Mouse (Mus musculus) kidney, embryonic 14.5 days (tissue): ENCODE measurements around the gene Hipk2. TPM values are rescaled to one million over a fixed set of nuclear protein-coding genes. Genes with fewer than 3 reads are reported as not detected.
A peak's percentile ranks its signal among the peaks of the same experiment; 100 is the strongest.

Source experiments
- ATAC-seq: fragments of 200-750 bp; cut with Nextera tagmentation; 2 replicates; pipeline ENCODE4 v1.8.0; 2017; ENCODE audit warnings: moderate number of reproducible peaks, mild to moderate bottlenecking, moderate TSS enrichment, moderate library complexity; ENCODE audit not compliant: low FRiP score, low TSS enrichment
- H3K27ac ChIP-seq: fragments of 300-500 bp; sonication (generic); 2 replicates; pipeline ENCODE4 v1.5.1; 2014; ENCODE audit warnings: low read depth, mild to moderate bottlenecking, low read length, moderate library complexity, mixed read lengths
- H3K27me3 ChIP-seq: fragments of 300-500 bp; sonication (generic); 2 replicates; pipeline ENCODE4 v1.6.1; 2014; ENCODE audit warnings: mild to moderate bottlenecking, low read length; ENCODE audit not compliant: control insufficient read depth, insufficient read depth
- H3K36me3 ChIP-seq: fragments of 300-500 bp; sonication (generic); 2 replicates; pipeline ENCODE4 v1.6.1; 2014; ENCODE audit warnings: low read length, mixed read lengths; ENCODE audit not compliant: control insufficient read depth, insufficient read depth
- H3K4me1 ChIP-seq: fragments of 300-500 bp; sonication (generic); 2 replicates; pipeline ENCODE4 v1.6.1; 2014; ENCODE audit warnings: low read length, mixed read lengths; ENCODE audit not compliant: control insufficient read depth, insufficient read depth
- H3K4me2 ChIP-seq: fragments of 300-500 bp; sonication (generic); replicated peaks from 2 replicates; pipeline ENCODE4 v1.6.1; 2014; ENCODE audit warnings: low read depth, mild to moderate bottlenecking, low read length
- H3K4me3 ChIP-seq: fragments of 300-500 bp; sonication (generic); 2 replicates; pipeline ENCODE4 v1.5.1; 2014; ENCODE audit warnings: mild to moderate bottlenecking, low read length
- H3K9ac ChIP-seq: fragments of 300-500 bp; sonication (generic); 2 replicates; pipeline ENCODE4 v1.6.1; 2014; ENCODE audit warnings: low read depth, mild to moderate bottlenecking, low read length, moderate library complexity
- H3K9me3 ChIP-seq: fragments of 300-500 bp; sonication (generic); 2 replicates; pipeline ENCODE4 v1.6.1; 2016; ENCODE audit warnings: low read length; ENCODE audit not compliant: control insufficient read depth
- WGBS: fragments of 180-500 bp; shearing (Covaris S2); extraction: QIAGEN DNeasy Blood & Tissue Kit; methylation state at CpG from one replicate; pipeline ENCODE4 v1.1.7; 2014; 5-methylcytosine and 5-hydroxymethylcytosine counted together
- polyA plus RNA-seq: library from polyadenylated mRNA; unstranded; fragments of >200 nt; fragmentation: Nextera tagmentation; extraction: Ambion mirVana; gene quantifications from 2 replicates; pipeline ENCODE4 v1.2.1, GENCODE M21; 2014

Hipk2 gene
- polyA plus RNA-seq, 1 experiment from 2014 or later: 33.6 TPM

DNA sequence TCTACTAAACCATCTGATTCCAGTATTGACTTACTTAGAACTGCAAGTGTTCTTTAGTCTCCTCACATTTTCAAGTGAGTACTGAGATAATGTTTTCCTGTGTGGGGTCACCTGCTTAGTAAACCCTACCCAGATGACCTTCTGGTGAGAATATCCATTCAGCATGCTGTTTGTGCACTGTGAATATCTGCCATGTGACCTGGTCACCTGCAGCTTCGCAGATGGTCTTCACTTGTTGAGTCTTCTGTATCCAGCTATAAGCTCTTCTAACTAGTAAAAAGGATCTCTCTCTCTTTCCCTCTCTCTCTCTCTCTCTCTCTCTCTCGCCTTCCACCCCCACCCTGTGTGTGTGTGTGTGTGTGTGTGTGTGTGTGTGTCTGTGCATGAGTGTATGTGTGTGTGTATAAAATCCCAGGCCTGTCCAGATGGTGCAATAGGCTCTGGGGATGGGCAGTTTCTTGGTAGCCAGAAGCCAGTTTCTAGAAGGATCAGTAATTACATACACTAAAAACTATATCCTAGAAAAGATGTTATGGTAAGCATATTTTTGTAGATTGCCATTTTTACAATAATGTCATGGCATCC lies 99.9 kb downstream of the Hipk2 start:
- no peak overlapping the region for H3K4me3 ChIP-seq
- WGBS: 97% methylated on average over 2 of the region's 2 CpGs

DNA sequence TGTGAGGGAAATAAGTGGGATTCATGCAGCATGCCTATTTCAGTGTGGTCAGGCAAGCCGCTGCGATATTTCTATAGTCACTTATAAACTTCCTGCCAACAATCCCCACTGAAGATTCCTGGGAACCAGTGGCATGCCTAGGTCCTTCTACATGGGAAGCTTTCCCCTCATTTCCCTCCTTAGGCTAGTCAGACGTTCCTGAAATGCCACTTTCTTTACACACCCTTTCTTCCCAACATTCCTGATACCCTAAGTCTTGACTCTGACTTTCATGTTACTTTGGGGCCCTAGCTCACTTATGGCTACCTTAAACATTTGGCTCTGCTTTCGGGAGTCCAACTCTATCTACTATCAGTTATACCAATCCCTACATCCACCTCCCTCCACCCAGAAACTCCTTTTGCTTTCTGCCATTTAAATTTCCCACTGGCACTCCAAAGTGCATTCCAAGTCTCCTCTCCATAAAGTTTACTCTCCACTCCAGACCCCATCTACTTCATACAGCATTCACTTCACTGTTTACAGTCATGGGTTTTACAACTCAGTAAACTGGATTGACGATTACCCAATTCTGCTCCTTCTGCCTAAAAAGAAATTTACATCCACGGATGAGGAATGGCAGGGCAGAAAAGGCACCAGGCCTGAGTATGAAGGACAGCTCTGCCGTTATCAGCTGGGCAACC lies 103.0 kb downstream of the Hipk2 start:
- Histone ChIP-seq H3K9ac (no peak overlapping the region), H3K27me3 (no peaks in the 10 kb centered on the region), H3K4me1 (peaks cover 5% of the 10 kb centered on the region; the same call in 1 of the 2 replicates), H3K27ac (no peak overlapping the region), H3K36me3 (no peaks in the 10 kb centered on the region; the same call in 1 of the 2 replicates), H3K4me3 (no peak overlapping the region), H3K4me2 (no peak overlapping the region), H3K9me3 (no peaks in the 10 kb centered on the region)
- ATAC-seq: no peak
- WGBS: 81% methylated on average over 7 of the region's 7 CpGs

More for the DNA sequence above, 99.9 kb downstream of the Hipk2 start:
- H3K4me2 ChIP-seq: no peak overlapping the region
- no peak overlapping the region for H3K9ac ChIP-seq
- H3K9me3 ChIP-seq: no peaks in the 10 kb centered on the region
- H3K36me3 ChIP-seq: no peaks in the 10 kb centered on the region; the same call in 1 of the 2 replicates
- ATAC-seq: no peak
- H3K4me1 ChIP-seq: peaks cover 4% of the 10 kb centered on the region; the same call in 1 of the 2 replicates
- H3K27ac ChIP-seq: no peak overlapping the region
- no peaks in the 10 kb centered on the region for H3K27me3 ChIP-seq

DNA sequence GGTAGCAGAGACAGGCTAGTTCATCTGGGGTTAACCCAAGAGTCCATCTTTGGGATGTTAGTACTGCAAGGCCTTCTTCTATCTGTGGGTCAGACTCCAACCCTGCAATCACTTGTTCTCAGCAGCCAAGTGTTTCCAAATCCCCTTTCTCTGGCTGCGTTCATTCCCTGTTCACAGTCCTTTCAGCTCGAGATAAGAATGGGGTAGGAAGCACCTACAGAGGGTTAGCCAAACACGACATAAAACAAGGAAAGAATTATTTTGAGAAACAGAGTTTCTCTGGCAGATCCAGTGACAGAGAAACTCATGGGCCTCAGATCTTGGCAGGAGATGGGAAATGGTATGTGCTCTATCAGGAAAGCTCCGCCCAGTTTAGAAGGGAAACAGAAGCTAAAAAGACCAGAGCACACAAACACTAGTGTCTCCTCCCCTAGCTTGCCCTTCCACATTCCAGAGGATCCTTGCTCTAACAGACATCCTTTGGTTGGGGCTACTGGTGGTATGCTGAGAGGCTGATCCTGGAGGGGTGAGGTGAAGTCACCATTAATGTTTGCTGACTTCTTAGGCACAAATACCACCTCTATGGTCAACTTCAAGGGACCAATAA lies 104.8 kb downstream of the Hipk2 start:
- 79% methylated on average over 4 of the region's 4 CpGs for WGBS
- Histone ChIP-seq H3K4me2 (no peak overlapping the region), H3K9ac (no peak overlapping the region), H3K4me1 (peaks cover 5% of the 10 kb centered on the region; the same call in 1 of the 2 replicates), H3K9me3 (no peaks in the 10 kb centered on the region), H3K27ac (peak overlapping the region; percentile 27; the same call in 1 of the 2 replicates), H3K4me3 (no peak overlapping the region), H3K36me3 (peaks cover 8% of the 10 kb centered on the region; the same call in 1 of the 2 replicates), H3K27me3 (no peaks in the 10 kb centered on the region)
- ATAC-seq: no peak

DNA sequence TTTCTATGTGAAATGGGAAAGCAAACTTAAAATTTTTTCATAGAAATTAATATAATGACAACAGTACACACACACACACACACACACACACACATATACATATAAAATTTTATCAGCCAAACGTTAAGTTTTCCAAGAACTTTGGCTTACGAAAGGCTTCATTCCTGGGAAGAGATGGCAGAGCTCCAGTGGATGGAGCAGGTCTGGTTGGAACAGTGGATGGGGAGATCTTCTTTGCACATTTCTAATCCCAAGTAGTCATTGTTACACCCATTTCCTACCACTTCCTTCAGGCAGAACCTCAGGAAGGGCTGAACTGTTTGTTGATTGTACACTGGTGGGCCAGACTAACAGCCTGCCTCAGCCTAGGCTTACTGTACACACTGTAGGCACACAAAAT lies 106.3 kb downstream of the Hipk2 start:
- Histone ChIP-seq H3K9ac (no peak overlapping the region), H3K4me1 (peaks cover 5% of the 10 kb centered on the region; the same call in 1 of the 2 replicates), H3K36me3 (peaks cover 8% of the 10 kb centered on the region; the same call in 1 of the 2 replicates), H3K27me3 (no peaks in the 10 kb centered on the region), H3K27ac (no peak overlapping the region), H3K4me2 (no peak overlapping the region), H3K4me3 (no peak overlapping the region), H3K9me3 (no peaks in the 10 kb centered on the region)
- WGBS: 93% methylated on average over 2 of the region's 2 CpGs
- no peak for ATAC-seq

GRCm38 (mm10) chr6:38762588-38763265 lies 113.2 kb downstream of the Hipk2 start:
- Histone ChIP-seq H3K9ac (no peak overlapping the region), H3K36me3 (peaks cover 8% of the 10 kb centered on the region; the same call in 1 of the 2 replicates), H3K27me3 (no peaks in the 10 kb centered on the region), H3K4me2 (no peak overlapping the region), H3K27ac (no peak overlapping the region), H3K4me3 (no peak overlapping the region), H3K9me3 (no peaks in the 10 kb centered on the region), H3K4me1 (peaks cover 10% of the 10 kb centered on the region; the same call in 1 of the 2 replicates)
- 61% methylated on average over 6 of the region's 6 CpGs for WGBS
- ATAC-seq: no peak

DNA sequence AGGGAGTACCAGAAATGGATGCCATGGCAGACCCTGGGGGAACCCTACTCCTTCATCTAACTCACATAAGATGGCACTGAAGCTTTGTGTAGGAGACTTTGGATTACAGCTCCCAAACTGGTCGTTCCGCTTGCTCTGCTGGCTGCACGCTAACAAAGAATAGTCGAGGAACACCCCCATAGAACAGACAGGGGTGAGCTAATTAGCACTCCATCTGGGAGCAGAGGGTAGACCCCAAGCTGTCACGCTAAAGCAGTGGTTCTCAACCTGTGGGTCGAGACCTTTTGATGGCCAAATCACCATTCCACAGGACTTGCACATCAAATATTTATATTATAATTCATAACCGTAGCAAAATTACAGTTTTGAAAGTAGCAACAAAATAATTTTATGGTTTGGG lies 114.0 kb downstream of the Hipk2 start:
- H3K27ac ChIP-seq: peak overlapping the region; percentile 48; the same call in 1 of the 2 replicates
- peaks cover 10% of the 10 kb centered on the region; the same call in 1 of the 2 replicates for H3K4me1 ChIP-seq
- no peak overlapping the region for H3K4me3 ChIP-seq
- H3K9ac ChIP-seq: no peak overlapping the region
- no peaks in the 10 kb centered on the region for H3K27me3 ChIP-seq
- peaks cover 7% of the 10 kb centered on the region; the same call in 1 of the 2 replicates for H3K36me3 ChIP-seq
- WGBS: 87% methylated on average over 7 of the region's 7 CpGs
- ATAC-seq: no peak
- no peak overlapping the region for H3K4me2 ChIP-seq
- no peaks in the 10 kb centered on the region for H3K9me3 ChIP-seq

DNA sequence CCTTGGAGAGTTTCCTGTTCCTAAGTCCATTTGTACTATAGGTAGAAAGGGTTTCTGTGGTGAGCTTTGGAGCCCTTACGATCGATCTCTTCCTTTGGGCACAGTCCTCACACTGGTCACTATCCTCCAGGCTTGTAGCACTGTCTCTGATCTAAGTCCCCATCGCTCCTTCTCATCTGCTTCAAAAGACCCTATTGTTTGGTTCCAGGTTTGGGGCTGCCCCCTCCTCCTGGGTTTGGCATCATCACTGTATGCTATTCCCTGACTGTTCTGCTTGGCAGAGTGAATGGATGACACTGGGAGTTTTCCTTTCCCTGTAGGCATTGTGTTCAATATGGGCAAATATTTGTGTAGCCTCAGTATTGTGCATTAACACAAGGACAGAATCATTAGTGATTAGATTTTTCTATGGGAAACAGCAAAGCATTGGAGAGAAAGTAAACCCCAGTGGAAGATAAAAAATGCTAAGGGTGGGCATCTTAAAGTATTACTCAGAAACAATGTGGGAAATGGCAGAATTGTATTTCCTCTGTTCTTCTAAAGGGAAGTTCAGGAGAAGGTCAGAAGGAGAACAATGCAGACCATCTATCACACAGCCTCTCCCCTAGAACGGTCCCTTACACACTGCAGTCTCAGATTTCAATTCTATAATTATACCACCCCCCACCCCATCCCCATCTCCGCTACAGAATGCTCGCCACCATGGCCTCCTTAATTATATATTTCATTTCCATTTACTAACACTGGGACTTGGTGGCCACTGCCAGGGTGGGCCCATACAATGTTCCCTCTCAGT lies 114.9 kb downstream of the Hipk2 start:
- WGBS: 54% methylated on average over 6 of the region's 6 CpGs

DNA sequence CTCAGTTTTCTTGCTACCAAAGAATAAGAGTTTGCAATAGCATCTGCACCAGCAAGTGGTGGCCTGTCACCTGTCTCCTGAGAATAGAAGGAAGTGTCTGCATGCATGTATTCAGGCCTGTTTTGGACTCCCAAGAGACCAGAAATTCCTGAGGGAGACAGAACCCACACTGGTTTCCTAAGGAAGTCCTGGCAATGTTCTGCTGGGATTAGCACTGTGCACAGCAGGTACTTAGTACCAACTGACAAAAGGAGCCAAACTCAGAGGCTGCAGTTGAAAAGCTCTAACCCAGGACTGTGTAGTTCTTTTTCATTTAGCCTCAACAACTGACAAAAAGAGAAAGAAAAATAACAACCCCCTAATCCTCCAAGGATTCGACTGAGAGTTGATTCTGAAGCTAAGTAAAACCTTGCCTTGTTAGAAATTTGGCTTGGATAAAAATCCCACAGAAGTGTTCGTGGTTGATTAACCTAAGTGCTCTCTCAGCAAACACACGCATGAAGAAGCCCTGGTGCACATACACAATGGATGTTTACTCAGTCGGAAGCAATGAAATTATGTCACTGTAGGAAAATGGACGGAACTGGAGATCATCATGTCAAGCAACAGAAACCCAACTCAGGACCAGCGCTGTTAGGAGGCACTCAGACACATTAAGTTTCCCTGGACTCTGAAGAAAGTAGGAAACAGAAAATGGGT lies 115.9 kb downstream of the Hipk2 start:
- Histone ChIP-seq H3K27ac (no peak overlapping the region), H3K4me3 (no peak overlapping the region), H3K36me3 (no peaks in the 10 kb centered on the region), H3K9me3 (no peaks in the 10 kb centered on the region), H3K9ac (no peak overlapping the region), H3K4me2 (no peak overlapping the region), H3K27me3 (no peaks in the 10 kb centered on the region), H3K4me1 (peaks cover 10% of the 10 kb centered on the region; the same call in 1 of the 2 replicates)
- no peak for ATAC-seq
- WGBS: 67% methylated on average over 6 of the region's 6 CpGs

More for the DNA sequence above, 114.9 kb downstream of the Hipk2 start:
- Histone ChIP-seq H3K9me3 (no peaks in the 10 kb centered on the region), H3K4me3 (no peak overlapping the region), H3K27me3 (no peaks in the 10 kb centered on the region), H3K9ac (no peak overlapping the region), H3K36me3 (no peaks in the 10 kb centered on the region), H3K27ac (no peak overlapping the region; the same call in 1 of the 2 replicates), H3K4me1 (peaks cover 10% of the 10 kb centered on the region; the same call in 1 of the 2 replicates), H3K4me2 (no peak overlapping the region)
- no peak for ATAC-seq
